Mouse (Mus musculus): ENCODE measurements around the gene Hdgfl2.
"Not testable (repeated sequence)": the region's sequence is repeated elsewhere in the genome, so short reads cannot be mapped to it uniquely, and the experiment has no call there.

The Hdgfl2 gene

DNA sequence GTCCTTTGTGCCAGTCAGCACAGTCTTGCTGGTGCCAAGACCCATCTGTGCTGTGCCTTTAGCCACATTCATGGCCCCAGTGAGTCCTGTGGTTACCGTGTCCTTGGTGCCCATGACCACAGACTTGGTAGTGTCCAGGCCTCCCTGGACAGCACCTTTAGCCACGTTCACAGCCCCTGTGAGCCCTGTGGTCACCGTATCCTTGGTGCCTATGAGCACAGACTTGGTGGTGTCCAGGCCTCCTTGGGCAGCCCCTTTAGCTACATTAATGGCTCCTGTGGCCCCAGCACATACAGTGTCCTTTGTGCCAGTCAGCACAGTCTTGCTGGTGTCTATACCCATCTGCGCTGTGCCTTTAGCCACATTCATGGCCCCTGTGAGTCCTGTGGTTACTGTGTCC is 27.0 kb downstream of the Hdgfl2 start:
- not testable (repeated sequence) for DNase-seq (ENCODE audit: low spot score)

DNA sequence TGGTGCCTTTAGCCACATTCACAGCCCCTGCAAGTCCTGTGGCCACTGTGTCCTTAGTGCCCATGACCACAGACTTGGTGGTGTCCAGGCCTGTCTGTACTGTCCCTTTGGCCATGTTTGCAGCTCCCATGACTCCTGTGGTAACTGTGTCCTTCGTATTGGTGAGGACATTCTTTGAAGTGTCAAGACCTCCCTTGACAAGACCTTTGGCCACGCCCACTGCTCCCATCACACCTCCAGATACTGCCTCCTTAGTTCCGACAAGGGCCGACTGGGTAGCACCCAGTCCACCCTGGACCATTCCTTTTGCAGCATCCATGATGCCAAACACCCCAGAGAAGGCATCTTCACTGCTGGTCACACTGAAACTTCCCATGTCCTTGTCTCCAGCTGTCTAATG is 27.5 kb downstream of the Hdgfl2 start:
- DNase-seq (ENCODE audit: low spot score) = no peak

DNA sequence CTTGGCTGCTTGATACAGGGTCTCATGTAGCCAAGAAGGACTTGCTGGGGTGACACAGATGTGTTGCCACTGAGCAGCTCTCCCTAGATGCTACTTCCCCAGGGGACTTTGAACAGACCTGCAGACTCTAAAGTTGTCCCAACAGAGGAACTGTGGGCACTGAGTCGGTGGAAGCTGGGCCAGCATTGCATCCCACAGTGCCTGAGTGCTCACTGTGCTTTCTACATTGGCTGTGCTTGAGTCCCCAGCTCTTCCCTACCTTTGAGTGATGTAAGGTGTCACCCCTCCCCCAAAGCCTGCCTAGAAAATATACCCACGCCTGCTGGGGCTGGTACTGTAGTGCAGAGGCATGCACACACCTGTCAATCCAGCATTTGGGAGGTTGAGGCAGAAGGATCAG is 28.3 kb downstream of the Hdgfl2 start:
- no peak for DNase-seq (ENCODE audit: low spot score)

DNA sequence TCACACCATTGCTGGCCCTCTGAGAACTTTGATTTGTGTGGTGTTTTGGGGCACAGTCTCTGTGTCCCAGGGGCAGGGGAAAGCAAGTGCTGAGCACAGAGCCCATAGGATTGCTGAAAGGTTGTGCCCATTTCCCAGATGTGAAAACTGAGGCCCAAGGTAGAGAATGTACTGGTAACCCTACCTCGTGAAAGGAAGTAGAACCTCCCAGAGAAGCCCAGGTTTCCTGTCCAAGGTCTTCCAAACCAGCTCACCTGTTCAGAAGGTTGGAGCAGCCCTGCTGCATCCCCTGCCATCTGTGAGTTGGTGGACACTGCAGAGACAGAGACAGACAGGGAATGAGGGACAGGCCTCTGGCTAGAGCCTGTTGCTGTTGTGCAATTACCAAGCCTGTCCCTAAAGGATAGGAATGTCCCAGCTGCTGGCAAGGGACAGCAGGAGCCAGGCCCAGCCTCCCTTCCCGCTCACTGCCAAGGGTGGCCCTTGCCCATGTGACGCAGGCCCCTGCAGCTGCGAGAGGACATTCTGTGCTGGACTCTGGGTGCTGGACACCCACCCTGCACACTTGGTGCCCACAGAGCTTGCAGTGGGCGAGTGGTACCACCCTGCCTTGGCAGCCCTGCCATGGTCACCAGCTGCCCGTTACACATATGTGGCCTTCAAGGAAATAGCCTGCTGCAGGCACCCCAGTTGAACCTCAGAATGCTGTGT is 29.1 kb downstream of the Hdgfl2 start:
- DNase-seq (ENCODE audit: low spot score) = peak; percentile 83

DNA sequence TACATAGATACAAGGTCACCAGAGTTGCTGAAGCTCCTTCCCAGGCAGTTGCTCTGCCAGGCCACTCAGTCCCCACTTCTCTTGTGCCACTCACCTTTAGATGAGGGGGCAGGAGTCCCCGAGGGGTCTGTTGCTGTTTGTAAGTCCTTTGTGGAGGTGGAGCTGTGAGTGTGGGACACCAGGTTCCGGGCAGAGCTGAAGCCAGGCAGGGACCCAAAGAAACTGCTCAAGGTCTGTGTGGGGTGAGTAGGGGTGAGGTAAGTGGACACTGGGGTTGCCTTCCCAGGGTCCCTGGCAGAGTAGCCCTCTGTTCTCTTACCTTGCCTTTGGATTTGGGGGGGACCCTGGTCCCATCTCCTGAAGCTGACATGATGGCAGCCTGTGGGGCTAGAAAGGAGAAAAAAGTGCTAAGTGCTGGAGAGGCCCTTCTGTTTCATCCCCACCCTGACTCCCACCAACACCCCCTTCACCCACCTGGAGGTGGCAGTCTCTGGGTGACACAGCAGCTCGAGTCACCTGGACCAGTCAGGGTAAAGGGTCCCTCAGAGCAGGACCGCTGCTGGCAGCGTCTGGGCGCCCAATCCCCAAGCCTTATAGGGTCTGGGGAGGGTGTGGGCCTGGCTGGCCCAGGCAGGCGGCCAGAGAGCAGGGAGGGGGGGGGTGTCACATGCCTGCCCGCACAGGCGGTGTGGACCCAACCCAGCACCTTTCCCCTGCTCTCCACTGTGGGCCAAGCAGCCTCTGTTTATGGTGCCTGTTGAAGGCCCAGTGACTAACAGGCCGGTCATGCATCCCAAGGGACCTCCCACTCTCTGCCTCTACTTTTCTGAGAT is 30.0 kb downstream of the Hdgfl2 start, which contains the start of gene Plin4:
TSS of gene Plin4 (minus strand) at position 585 of the 833 bp plus-strand sequence.
- no peak for DNase-seq (ENCODE audit: low spot score)

DNA sequence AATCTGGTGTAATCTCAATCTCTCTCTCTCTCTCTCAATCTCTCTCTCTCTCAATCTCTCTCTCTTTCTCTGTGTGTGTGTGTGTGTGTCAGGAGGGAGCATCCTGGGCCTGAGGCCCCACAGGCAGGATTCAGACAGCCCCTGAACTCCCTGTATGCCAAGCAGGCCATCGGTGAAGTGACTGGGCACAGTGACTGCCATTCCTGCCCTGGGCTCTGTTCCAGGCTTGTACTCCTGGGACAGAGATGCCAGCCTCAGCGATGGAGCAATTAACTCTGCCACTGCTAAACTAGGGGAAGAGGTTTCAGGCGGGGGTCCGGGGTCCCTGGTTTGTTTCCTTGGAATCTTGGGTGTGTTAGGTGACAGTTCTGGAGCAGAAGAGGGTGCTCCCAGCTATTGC is 31.1 kb downstream of the Hdgfl2 start:
- DNase-seq (ENCODE audit: low spot score) = no peak

DNA sequence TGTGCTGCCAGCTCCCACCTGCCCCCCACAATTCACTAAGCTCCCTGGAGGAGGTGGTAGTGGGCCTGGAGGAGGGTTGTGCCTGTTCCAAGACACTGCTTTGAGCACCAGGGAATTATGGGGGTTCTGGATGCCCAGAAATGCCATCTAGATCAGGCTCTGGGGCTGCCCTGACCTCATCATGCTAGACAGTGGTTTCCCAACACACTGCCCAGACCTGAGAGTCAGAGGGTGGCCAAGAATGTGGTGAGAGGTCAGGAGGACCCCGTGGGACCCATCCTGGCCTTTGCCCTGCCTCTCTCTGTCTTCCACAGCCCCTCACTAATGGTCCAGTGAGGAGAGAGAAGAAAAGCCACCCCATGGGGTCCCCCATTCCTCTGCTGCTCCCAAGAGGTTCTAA is 31.6 kb downstream of the Hdgfl2 start:
- DNase-seq (ENCODE audit: low spot score) = no peak

DNA sequence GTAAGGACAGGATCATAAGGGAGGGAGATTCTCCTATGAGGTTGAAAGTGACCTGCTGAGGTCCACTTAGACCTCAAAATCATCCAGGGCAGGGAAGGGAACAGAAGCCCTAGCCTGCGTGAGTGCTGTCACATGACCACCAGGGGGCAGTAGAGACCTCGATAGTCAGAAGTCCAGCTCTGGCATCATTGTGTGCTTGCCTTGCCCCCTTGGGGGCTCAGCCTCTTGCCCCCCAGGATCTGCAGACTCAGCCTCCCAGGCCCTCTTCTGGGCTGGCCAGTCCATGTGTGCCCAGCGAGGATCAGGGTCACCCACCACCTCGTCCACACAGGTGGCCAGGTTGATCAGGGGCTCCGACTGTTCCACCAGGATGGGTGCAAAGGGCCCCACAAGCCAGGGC is 32.4 kb downstream of the Hdgfl2 start:
- peak; percentile 77 for DNase-seq (ENCODE audit: low spot score)

DNA sequence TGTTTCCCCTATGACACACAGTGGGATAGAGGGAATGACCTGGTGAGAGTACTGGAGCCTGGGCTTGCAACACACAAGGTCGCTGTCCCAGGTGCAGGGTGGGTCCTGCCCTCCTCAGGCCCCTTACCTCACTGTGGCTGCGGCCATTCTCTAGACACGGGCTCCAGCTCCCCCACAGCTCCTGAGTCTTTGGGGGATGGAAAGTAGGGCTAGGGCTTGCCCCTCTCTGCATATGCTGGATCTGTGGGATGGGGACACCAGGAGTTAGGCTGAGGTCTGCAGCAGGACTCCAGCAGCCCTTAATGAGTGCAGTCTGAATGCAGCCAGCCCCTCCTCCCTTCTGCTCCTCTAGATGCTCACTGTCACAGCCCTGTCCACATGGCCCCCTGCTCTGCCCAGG is 33.3 kb downstream of the Hdgfl2 start:
- no peak for DNase-seq (ENCODE audit: low spot score)

DNA sequence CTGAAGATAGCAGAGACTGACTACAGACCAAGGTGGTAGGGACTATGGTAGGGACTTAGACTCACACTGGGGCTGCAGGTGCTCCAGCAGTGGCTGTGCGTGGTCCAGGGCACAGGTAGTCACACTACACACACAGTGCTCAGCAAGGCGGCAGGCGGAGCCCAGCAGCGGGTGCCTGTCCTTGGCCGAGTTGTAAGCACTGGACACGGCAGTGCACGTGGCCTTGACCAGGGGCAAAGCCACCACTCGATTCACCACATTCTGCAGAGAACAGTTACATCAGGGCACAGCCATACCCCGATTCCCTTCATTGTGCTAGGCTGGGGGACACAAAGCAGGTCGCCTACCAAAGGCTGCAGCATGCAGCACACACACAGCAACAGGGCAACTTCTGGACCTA is 36.8 kb downstream of the Hdgfl2 start:
- DNase-seq (ENCODE audit: low spot score) = no peak

DNA sequence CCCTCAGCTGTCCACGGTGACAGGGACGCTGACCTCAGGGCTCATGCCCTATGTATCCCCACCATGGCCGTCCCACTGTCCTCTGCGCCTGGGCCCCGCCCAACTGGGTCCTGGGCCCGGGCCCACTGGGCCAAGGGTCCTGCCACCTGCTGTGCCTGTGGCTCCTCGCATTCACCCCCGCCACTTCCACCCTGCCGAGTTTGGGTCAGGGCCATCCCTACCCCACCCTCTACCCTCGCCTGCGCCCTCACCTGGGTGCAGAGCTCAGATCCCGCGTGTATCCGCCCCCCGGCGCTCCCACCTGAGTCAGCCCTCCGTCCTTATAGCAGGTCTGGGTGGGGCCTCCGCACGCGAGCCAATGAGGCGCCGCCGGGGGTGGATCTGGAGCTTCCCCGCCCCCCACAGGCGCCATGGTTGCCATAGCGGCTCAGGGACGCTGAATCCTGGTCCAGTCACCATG is 37.8 kb downstream of the Hdgfl2 start, which contains the start of gene Plin5:
TSS of gene Plin5 (minus strand) at position 346 of the 460 bp plus-strand sequence.
- peak; percentile 52 for DNase-seq (ENCODE audit: low spot score)

DNA sequence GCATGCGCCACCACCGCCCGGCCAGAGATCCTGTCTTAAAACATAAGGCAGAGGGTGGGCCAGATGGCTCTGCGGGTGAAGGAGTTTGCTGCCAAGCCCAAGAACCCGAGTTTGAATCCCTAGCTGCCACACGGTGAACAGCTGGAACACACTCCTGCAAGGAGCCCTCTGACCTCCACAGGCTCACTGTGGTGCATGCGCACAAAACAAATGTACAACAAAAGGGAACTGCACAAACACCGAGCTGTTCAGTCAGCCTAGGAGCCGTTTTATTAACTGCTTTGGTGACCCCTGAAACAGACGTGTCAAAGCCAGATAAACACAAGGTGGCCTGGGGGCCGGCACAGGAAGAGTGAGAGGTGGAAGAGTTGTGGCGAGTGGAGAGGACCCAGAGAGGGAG is 40.0 kb downstream of the Hdgfl2 start:
- DNase-seq (ENCODE audit: low spot score) = no peak

DNA sequence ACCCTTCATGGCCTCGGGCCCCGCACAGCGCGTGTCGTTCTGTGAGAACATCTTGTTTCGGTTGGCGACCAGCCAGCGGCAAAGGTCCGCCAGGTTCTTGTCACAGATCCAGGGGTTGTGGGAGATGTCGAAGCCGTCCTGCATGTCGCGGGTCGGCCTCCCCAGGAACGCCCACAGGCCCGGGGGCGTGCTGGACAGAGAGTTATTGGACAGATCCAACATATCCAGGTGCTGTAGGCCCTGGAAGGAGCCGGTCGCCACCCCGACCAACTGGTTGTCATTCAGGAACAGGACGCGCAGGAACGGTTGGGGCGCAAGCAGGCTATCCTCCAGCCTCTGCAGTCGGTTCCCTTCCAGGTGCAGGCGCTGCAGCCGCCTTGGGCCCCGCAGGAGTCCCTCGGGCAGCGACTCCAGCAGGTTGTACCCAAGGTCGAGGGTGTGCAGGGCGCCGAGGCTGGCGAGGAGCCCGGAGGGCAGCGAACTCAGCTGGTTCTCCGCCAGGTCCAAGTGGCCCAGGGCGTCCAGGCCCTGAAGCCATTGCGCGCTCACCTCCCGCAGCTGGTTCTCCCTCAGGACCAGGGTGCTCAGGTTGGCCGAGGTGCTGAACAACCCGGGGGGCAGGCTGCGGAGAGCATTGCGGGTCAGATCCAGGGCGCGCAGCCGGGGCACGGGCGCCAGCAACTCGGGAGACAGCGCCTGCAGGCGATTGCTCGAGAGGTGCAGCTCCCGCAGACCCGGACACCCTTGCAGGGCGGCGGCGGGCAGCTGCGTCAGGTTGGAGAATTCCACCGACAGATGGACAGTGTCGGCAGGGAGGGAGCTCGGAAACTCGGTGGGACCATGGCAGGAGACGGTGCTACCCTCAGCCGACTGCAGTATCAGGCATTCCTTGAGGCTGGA is 40.8 kb downstream of the Hdgfl2 start:
- no peak for DNase-seq (ENCODE audit: low spot score)

DNA sequence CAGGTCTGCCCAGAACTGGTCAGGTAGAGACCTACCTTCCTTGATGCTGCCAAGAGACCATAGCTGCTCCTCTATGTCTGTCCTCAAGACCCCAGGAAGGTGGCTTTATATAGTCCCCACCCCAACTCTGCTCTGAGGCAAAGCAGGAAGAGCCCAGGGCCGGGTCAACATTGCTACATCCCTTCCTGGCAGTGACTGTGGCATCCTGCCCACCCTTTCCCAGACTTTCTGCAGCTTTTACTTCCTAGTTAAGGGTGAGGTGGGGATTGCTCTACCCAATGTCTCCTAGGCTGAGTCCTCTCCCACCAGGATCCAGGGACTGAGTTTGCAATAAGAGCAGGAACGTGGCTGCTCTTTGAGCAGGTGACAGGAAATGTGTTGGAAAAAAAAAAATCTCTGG is 42.4 kb downstream of the Hdgfl2 start, which contains the start of gene Lrg1:
TSS of gene Lrg1 (minus strand) at position 176 of the 400 bp plus-strand sequence.
- no peak for DNase-seq (ENCODE audit: low spot score)

DNA sequence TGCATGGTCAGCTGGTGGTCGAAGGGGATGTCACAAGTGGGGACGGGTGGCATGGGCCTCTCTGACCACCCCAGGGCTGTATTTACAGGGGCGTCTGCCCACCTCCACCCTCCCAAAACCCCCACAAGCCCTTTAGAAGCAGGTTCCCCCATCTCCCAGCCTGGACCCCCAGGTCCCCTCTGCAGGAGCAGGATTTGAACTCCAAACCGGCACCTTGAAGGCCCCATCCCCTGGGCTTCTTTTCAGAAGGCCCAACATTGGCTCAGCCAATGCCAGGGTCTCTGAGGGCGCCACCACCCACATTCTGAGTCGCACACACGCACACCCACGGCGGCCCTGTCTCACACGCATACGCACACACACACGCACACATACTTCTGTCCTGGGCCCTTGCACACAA is 43.7 kb downstream of the Hdgfl2 start:
- DNase-seq (ENCODE audit: low spot score) = no peak

DNA sequence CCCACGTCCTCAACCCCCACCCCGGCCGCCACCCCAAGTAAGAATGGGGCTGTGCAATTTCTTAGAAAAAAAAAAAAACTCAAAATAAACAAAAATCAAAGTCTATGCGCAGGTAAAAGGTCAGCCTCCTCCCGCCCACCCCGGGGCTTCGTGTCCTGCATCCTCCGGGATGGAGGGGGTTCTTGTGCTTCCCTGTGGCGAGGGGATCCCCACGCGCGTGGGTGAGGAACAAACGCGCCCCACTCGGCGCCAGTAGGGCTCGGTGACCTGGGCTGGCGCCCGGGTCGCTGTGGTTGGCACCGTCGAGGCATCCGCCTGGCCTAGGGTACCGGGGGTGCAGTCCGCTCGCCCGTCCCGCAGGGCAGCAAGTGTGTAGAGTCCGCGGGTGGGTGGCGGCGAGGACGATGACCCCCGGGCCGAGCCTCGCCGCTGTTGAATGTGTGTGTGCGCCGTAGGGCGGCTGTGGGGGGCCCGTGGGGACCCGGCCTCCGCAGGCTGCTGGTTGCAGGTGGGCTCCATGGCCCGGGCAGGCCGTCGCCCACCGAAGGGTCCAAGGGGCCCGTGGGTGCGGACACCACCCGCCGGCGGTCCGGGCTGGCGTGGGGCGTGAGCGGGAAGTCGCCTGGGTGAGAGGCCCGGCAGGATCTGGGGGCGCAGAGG is 44.4 kb downstream of the Hdgfl2 start:
- no peak for DNase-seq (ENCODE audit: low spot score)

DNA sequence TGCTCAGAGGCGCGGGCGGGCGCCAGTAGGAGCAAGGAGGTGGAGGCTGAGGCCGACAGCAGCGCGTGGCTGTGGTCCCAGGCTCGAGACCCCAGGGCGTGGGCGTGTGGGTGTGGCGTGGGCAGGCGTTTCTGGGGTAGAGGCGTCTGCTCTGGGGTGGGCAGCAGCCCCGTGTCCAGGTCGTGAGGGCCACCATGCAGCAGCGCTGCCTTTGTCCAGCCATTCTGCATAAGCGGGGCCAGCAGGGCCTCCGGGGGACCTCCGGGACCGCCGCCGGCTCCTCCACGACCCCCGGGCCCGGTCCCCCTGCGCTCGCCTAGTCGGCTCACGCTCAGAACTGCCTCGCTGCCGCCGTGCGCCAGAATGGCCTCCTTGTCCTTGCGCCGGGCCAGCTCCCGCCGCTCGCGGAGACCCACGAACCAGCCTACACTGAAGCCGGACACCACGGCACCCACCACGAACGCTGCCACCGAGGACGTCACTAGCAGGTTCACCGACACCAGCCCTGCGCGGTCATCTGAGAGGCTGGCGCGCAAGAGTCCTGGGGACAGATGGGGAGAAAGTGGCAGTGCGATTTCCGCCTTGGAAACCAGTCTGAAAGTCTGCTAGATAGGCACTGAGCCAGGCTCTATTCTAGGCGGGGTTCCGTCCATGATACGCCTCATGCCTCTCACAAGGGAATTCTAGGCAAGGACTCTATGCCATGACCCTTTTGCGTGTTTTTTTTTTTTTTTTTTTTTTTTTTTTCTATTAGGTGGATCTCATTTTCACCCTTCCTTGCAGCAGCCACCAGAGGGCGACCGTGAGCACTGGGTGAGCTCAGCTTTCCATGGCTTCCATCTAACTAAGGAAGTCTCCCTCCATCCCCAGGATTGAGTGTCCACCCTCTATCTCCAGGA is 45.2 kb downstream of the Hdgfl2 start:
- no peak for DNase-seq (ENCODE audit: low spot score)

DNA sequence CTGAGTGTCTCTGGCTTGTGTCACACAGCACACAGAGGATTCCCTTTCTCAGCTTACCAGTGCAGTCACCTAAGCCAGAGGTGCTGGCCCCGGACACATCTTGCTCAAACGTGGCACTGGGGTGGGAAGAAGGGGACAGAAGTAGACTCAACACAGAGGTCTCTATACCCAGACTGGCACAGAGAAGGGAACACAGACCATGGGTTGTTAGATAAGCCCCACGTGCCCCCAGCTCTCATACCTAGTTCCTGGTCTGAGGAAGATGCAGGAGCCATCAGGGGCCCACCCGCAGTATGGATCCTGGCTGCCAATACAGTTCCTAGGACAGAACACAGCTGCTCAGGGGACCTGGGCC is 45.8 kb downstream of the Hdgfl2 start:
- no peak for DNase-seq (ENCODE audit: low spot score)

DNA sequence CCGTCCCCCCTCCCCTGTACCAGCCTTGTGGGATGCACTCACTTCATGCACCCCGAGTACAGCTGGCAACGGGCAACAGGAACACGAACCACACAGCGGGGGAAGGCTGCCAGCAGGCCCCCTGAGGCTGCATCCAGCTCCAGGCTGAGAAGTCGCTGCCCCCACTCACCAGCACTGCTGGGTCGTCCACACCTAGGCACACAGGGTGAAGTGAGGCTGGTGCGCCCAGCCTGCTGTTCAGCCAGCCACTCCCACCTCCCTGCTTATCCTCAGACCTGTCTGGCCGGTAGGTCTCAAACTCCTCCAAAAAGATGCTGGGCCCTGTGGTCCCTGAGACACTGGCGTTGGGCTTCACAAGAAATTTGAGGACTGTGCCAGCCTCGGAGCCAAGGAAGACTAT is 46.7 kb downstream of the Hdgfl2 start:
- DNase-seq (ENCODE audit: low spot score) = no peak

DNA sequence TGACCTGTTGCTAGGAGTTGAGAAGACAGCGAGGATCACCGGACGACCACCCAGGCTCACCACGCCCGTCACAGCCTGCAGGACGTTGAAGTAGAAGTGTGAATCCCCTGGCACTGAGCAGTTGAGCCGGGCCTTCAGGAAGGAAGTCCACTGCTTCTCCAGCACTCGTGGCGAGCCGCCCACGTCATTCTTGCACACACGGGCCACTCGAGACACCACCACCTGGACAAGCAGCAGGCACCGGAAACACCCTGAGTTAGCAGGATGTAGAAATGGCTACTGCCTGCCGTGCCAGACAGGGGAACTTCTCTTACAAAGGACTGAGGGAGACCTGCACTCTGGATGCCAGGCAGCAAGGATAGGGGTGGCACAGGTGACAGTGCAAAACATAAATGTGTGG is 48.8 kb downstream of the Hdgfl2 start:
- DNase-seq (ENCODE audit: low spot score) = no peak

DNA sequence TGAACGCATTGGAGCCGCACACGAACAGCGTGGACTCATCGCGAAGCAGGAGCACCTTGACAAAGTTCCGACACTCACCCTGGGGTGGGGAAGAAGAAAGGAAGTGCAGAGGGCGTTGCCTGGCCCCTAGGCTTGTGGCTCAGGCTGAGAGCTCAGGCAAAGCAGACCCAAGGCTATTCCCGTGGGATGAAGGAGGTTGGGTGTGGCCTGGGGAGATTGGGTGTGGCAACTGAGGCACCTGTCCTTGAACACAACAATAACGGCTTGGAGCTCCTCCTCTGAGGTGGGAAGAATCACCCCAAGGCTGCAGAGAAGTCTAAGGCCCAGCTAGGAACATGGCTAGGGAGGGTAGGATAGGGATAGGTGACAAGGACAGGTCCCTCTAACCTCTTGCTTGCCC is 51.7 kb downstream of the Hdgfl2 start:
- DNase-seq (ENCODE audit: low spot score) = no peak

Measured in layer of hippocampus, adult 11-12 months (tissue).